Mouse (Mus musculus) embryonic fibroblast, embryonic 13.5 days (primary cell): ENCODE data around the gene Actr1a. TPM values are rescaled to one million over a fixed set of nuclear protein-coding genes. Genes with fewer than 3 reads are reported as not detected.

Source experiments
- H3K27ac ChIP-seq: 2 replicates; pipeline ENCODE4 v1.5.1; 2012; ENCODE audit warnings: low read length, control low read depth, inconsistent platforms; ENCODE audit not compliant: insufficient read depth
- H3K4me1 ChIP-seq: 2 replicates; pipeline ENCODE4 v1.6.1; 2011; ENCODE audit warnings: low read length; ENCODE audit not compliant: control insufficient read depth, insufficient read depth
- H3K4me3 ChIP-seq: 2 replicates; pipeline ENCODE4 v1.5.1; 2011; ENCODE audit warnings: mild to moderate bottlenecking, control low read depth, low read length; ENCODE audit not compliant: insufficient read depth
- CTCF ChIP-seq: IDR thresholded peaks from 2 replicates; pipeline ENCODE4 v1.5.1; 2011; ENCODE audit warnings: mild to moderate bottlenecking, control low read depth, low read length, moderate library complexity, borderline replicate concordance; ENCODE audit not compliant: insufficient read depth
- POLR2A ChIP-seq: IDR thresholded peaks from 2 replicates; pipeline ENCODE4 v1.6.1; 2011; ENCODE audit warnings: low read depth, mild to moderate bottlenecking, control low read depth, low read length, moderate library complexity
- polyA plus RNA-seq: library from polyadenylated mRNA; stranded (reverse); fragments of >200 nt; gene quantifications from 2 replicates; pipeline ENCODE4 v1.2.4, GENCODE M21; 2011; ENCODE audit warnings: low read depth; ENCODE audit not compliant: missing spikeins, insufficient read length

Actr1a gene
- polyA plus RNA-seq, 1 experiment, result 117 TPM

- no peaks in the 10 kb centered on the region for H3K4me1 ChIP-seq
- H3K4me3 ChIP-seq, result peak overlapping the region; percentile 64
- TF ChIP-seq CTCF (no peak), POLR2A (no peak)
- H3K27ac ChIP-seq, result no peak overlapping the region
These were observed 66.4 kb downstream of the Actr1a start for GRCm38 (mm10) chr19:46329031-46329641.

- no peak for TF ChIP-seq CTCF
- peak; percentile 87 for TF ChIP-seq POLR2A
- Histone ChIP-seq H3K4me1 (no peaks in the 10 kb centered on the region), H3K4me3 (peak within 1 kb of the TSS; percentile 64), H3K27ac (peak within 1 kb of the TSS; percentile 82)
These were observed 67.2 kb downstream of the Actr1a start, which contains the start of gene Fbxl15 for GRCm38 (mm10) chr19:46328081-46329030. Gene Fbxl15 (plus strand): TSS chr19:46328184.

DNA sequence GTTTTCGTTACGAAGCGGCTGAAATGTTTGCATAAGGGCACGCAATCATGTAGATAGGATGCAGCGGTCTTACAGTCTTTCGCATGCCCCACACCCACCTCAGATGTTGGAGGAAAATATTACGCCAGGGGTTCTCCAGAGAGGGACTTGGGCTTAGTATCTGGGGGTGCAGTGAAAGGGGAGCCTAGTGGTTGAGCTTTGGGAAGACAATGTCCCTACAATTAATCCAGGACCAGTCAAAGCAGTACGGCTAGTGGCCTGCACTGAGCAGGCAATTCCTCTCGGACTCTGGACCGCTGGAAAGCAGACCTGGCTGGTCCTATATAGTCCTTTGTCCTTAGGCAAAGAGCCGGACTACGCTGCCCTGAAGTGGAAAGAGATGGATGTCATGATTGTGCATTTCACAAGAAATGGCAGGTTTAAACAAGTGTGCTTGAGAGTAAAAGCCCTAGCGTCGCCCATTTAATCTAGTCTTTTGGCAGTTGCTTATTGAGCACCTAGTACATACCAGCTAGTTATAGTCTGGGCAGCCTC is 68.0 kb downstream of the Actr1a start:
- Histone ChIP-seq H3K27ac (no peak overlapping the region), H3K4me3 (peak overlapping the region; percentile 64), H3K4me1 (no peaks in the 10 kb centered on the region)
- TF ChIP-seq CTCF, result no peak
- TF ChIP-seq POLR2A, result no peak

Other genes starting within 250 kb of the Actr1a start
- gene Pitx3, start 247.4 kb downstream of the Actr1a start, polyA plus RNA-seq, result not detected in 2 replicates
- gene Gbf1, start 243.2 kb downstream of the Actr1a start, polyA plus RNA-seq, result 64.8 and 86.4 TPM in 2 replicates
- gene Nfkb2, start 91.4 kb downstream of the Actr1a start, polyA plus RNA-seq, result 42.3 and 44.8 TPM in 2 replicates
- 1.5 and 2.7 TPM in 2 replicates for gene Psd, start 68.6 kb downstream of the Actr1a start, polyA plus RNA-seq
- gene Fbxl15, start 67.6 kb downstream of the Actr1a start, polyA plus RNA-seq, result 3.2 and 3.9 TPM in 2 replicates
- gene Cuedc2, start 57.0 kb downstream of the Actr1a start, polyA plus RNA-seq, result 62.4 and 67.7 TPM in 2 replicates
- gene Mfsd13a, start 54.6 kb downstream of the Actr1a start, polyA plus RNA-seq, result 1.3 and 1.6 TPM in 2 replicates
- gene 2310034G01Rik, start 45.4 kb downstream of the Actr1a start, polyA plus RNA-seq, result 0.48 and 0.51 TPM in 2 replicates
- gene Sufu, start 1.1 kb upstream of the Actr1a start, polyA plus RNA-seq, result 19.8 and 22.0 TPM in 2 replicates
- 22.1 and 25.9 TPM in 2 replicates for gene Trim8, start 106.0 kb upstream of the Actr1a start, polyA plus RNA-seq
- 83.5 and 94.6 TPM in 2 replicates for gene Arl3, start 177.4 kb upstream of the Actr1a start, polyA plus RNA-seq
- gene Sfxn2, start 177.6 kb upstream of the Actr1a start, polyA plus RNA-seq, result 7.6 and 8.6 TPM in 2 replicates
- gene Wbp1l, start 203.3 kb upstream of the Actr1a start, polyA plus RNA-seq, result 50.6 and 52.9 TPM in 2 replicates